Mouse (Mus musculus): Measurements from ENCODE around the gene Atp5j.

GRCm38 (mm10) chr16:84800038-84800437, 35.4 kb downstream of the Atp5j start:
- TF ChIP-seq MAX (IDR thresholded peaks at IDR 0.05; ENCODE audit: low read length) (no peak), POLR2AphosphoS2 (IDR thresholded peaks at IDR 0.05; ENCODE audit: low read length) (no peak), CTCF (IDR thresholded peaks at IDR 0.05 in 2 of 3, conservative IDR thresholded peaks at IDR 0.05 in 1 of 3; ENCODE audit: control insufficient read depth in 1 of 3, insufficient read depth in 1 of 3, low read depth in 2 of 3, low read length in 3 of 3, poor library complexity in 1 of 3, severe bottlenecking in 1 of 3) (no peak)

Measured in MEL (cell line).